Mouse (Mus musculus) G1E (cell line): ENCODE measurements at regions not wholly inside any gene's neighbourhood (a gene's known extent, or its start where the extent isn't known, plus 50 kb on each side); places are given as distances from the start of the nearest gene placed in this dataset.

ENCODE experiments used
- ATAC-seq: 2 replicates; pipeline ENCODE4 v1.8.0; 2016; ENCODE audit warnings: mild to moderate bottlenecking; ENCODE audit not compliant: insufficient number of reproducible peaks, poor library complexity, low FRiP score, severe bottlenecking; ENCODE audit errors: extremely low read depth
- DNase-seq: peaks from one replicate; pipeline ENCODE4 v3.0.0; 2012; ENCODE audit warnings: low spot score
- H3K27me3 ChIP-seq: 2 replicates; pipeline ENCODE4 v1.6.1; 2012; ENCODE audit warnings: mild to moderate bottlenecking, low read length, inconsistent platforms; ENCODE audit not compliant: insufficient read depth
- H3K36me3 ChIP-seq: replicated peaks from 2 replicates; pipeline ENCODE3; 2012; ENCODE audit warnings: mild to moderate bottlenecking, inconsistent platforms
- H3K4me1 ChIP-seq: 2 replicates; pipeline ENCODE4 v1.6.1; 2012; ENCODE audit warnings: low read depth, low read length, inconsistent platforms, mixed read lengths; ENCODE audit not compliant: insufficient read depth
- H3K4me3 ChIP-seq: 2 replicates; pipeline ENCODE4 v1.5.1; 2012; ENCODE audit warnings: low read depth, mild to moderate bottlenecking, inconsistent platforms, low read length, moderate library complexity, mixed read lengths
- H3K9me3 ChIP-seq: replicated peaks from 2 replicates; pipeline ENCODE4 v1.6.1; 2012; ENCODE audit warnings: inconsistent platforms
- CTCF ChIP-seq: IDR thresholded peaks from 2 replicates; pipeline ENCODE4 v1.5.1; 2012; ENCODE audit warnings: low read depth, low read length, inconsistent platforms, mixed read lengths
- GATA1 ChIP-seq: IDR thresholded peaks from 2 replicates; pipeline ENCODE4 v1.6.1; 2012; ENCODE audit warnings: borderline replicate concordance, low read length, inconsistent platforms, mixed read lengths
- GATA2 ChIP-seq: IDR thresholded peaks from 2 replicates; pipeline ENCODE4 v1.6.1; 2012; ENCODE audit warnings: low read depth, low read length, inconsistent platforms, borderline replicate concordance
- POLR2AphosphoS5 ChIP-seq: IDR thresholded peaks from 2 replicates; pipeline ENCODE4 v1.6.1; 2012; ENCODE audit warnings: low read depth, low read length, inconsistent platforms; ENCODE audit not compliant: insufficient replicate concordance
- TAL1 ChIP-seq: conservative IDR thresholded peaks from 2 replicates; pipeline ENCODE4 v1.6.1; 2012; ENCODE audit warnings: low read depth, low read length, inconsistent platforms, mixed read lengths

GRCm38 (mm10) chr15:31976461-31976860 is 200.6 kb upstream of the Tas2r119 start:
- Histone ChIP-seq H3K4me3 (no peak overlapping the region), H3K9me3 (no peaks in the 10 kb centered on the region), H3K36me3 (no peaks in the 10 kb centered on the region), H3K4me1 (no peaks in the 10 kb centered on the region), H3K27me3 (no peaks in the 10 kb centered on the region)
- DNase-seq (no peak), ATAC-seq (no peak)
- TF ChIP-seq TAL1 (no peak), CTCF (no peak), GATA1 (no peak), GATA2 (no peak), POLR2AphosphoS5 (no peak)

GRCm38 (mm10) chr15:31977563-31977962 is 199.5 kb upstream of the Tas2r119 start:
- ATAC-seq (no peak), DNase-seq (no peak)
- Histone ChIP-seq H3K4me3 (no peak overlapping the region), H3K4me1 (no peaks in the 10 kb centered on the region), H3K9me3 (no peaks in the 10 kb centered on the region), H3K36me3 (no peaks in the 10 kb centered on the region), H3K27me3 (no peaks in the 10 kb centered on the region)
- no peak for TF ChIP-seq TAL1

- TF ChIP-seq GATA2 (no peak), TAL1 (no peak), GATA1 (no peak), CTCF (no peak), POLR2AphosphoS5 (no peak)
- no peaks in the 10 kb centered on the region for H3K4me1 ChIP-seq
- no peak for ATAC-seq
- H3K27me3 ChIP-seq, result no peaks in the 10 kb centered on the region
- no peak for DNase-seq
- no peaks in the 10 kb centered on the region for H3K9me3 ChIP-seq
- no peak overlapping the region for H3K4me3 ChIP-seq
- H3K36me3 ChIP-seq, result no peaks in the 10 kb centered on the region
These were observed 197.1 kb upstream of the Tas2r119 start for GRCm38 (mm10) chr15:31979961-31980360.

GRCm38 (mm10) chr15:31980791-31981190 is 196.3 kb upstream of the Tas2r119 start:
- Histone ChIP-seq H3K4me1 (no peaks in the 10 kb centered on the region), H3K36me3 (no peaks in the 10 kb centered on the region), H3K27me3 (no peaks in the 10 kb centered on the region), H3K9me3 (no peaks in the 10 kb centered on the region), H3K4me3 (no peak overlapping the region)
- TF ChIP-seq GATA2 (no peak), GATA1 (no peak), TAL1 (no peak), POLR2AphosphoS5 (no peak), CTCF (no peak)
- ATAC-seq, result no peak
- DNase-seq, result no peak

- DNase-seq, result no peak
- TF ChIP-seq GATA2 (no peak), POLR2AphosphoS5 (no peak), GATA1 (no peak), TAL1 (no peak), CTCF (no peak)
- H3K9me3 ChIP-seq, result no peaks in the 10 kb centered on the region
These were observed 189.8 kb upstream of the Tas2r119 start for GRCm38 (mm10) chr15:31987291-31987690.

GRCm38 (mm10) chr15:31989093-31989492 is 188.0 kb upstream of the Tas2r119 start:
- no peak for ATAC-seq
- no peaks in the 10 kb centered on the region for H3K36me3 ChIP-seq
- no peak for TF ChIP-seq POLR2AphosphoS5
- no peak for TF ChIP-seq GATA2
- no peak for TF ChIP-seq CTCF
- no peak for TF ChIP-seq GATA1
- TF ChIP-seq TAL1, result no peak
- DNase-seq, result no peak
- H3K9me3 ChIP-seq, result no peaks in the 10 kb centered on the region
- H3K4me3 ChIP-seq, result no peak overlapping the region
- H3K4me1 ChIP-seq, result no peaks in the 10 kb centered on the region
- no peaks in the 10 kb centered on the region for H3K27me3 ChIP-seq

More at GRCm38 (mm10) chr15:31987291-31987690, 189.8 kb upstream of the Tas2r119 start:
- no peaks in the 10 kb centered on the region for H3K27me3 ChIP-seq
- no peak for ATAC-seq
- H3K4me1 ChIP-seq, result no peaks in the 10 kb centered on the region
- no peak overlapping the region for H3K4me3 ChIP-seq
- no peaks in the 10 kb centered on the region for H3K36me3 ChIP-seq

GRCm38 (mm10) chr15:31989593-31990290 is 187.3 kb upstream of the Tas2r119 start:
- H3K27me3 ChIP-seq, result no peaks in the 10 kb centered on the region
- no peak for TF ChIP-seq GATA1
- TF ChIP-seq TAL1, result no peak
- TF ChIP-seq CTCF, result no peak
- no peak for TF ChIP-seq POLR2AphosphoS5
- no peak for TF ChIP-seq GATA2
- no peaks in the 10 kb centered on the region for H3K4me1 ChIP-seq
- no peak for DNase-seq
- H3K36me3 ChIP-seq, result no peaks in the 10 kb centered on the region
- no peaks in the 10 kb centered on the region for H3K9me3 ChIP-seq
- no peak overlapping the region for H3K4me3 ChIP-seq
- ATAC-seq, result no peak
